Mouse (Mus musculus): ENCODE measurements at regions not wholly inside any gene's neighbourhood (a gene's known extent, or its start where the extent isn't known, plus 50 kb on each side); places are given as distances from the start of the nearest gene placed in this dataset.

GRCm38 (mm10) chr17:87530162-87530817 is 83.6 kb upstream of the Calm2 start:
- DNase-seq (ENCODE audit: extremely low spot score in 1 of 2, low spot score in 2 of 2): peak; percentile 42 to 88
- intact Hi-C loops (cut with DNase I): loop anchor here (5.0 kb wide), 1 partner anchor 42 kb away; no protein-coding TSS in a partner anchor

- DNase-seq (ENCODE audit: extremely low spot score in 1 of 2, low spot score in 2 of 2): no peak
- intact Hi-C loops (cut with DNase I): loop anchor here (5.0 kb wide), 1 partner anchor 41 kb away; no protein-coding TSS in a partner anchor
These were observed 84.2 kb upstream of the Calm2 start for GRCm38 (mm10) chr17:87530818-87531410.

GRCm38 (mm10) chr17:87531411-87532157 is 84.8 kb upstream of the Calm2 start:
- intact Hi-C loops (cut with DNase I): loop anchor here (1.0 to 5.0 kb wide), 2 partner anchors 41 to 85 kb away; partner anchors contain the start of gene Calm2
- peak in 1 of 2 experiments; percentile 43 for DNase-seq (ENCODE audit: extremely low spot score in 1 of 2, low spot score in 2 of 2)

- DNase-seq (ENCODE audit: extremely low spot score in 1 of 2, low spot score in 2 of 2): peak in 1 of 2 experiments; percentile 40
- intact Hi-C loops (cut with DNase I): loop anchor here (1.0 to 5.0 kb wide), 2 partner anchors 40 to 86 kb away; partner anchors contain the start of gene Calm2
These were observed 85.4 kb upstream of the Calm2 start for GRCm38 (mm10) chr17:87532158-87532545.

DNA sequence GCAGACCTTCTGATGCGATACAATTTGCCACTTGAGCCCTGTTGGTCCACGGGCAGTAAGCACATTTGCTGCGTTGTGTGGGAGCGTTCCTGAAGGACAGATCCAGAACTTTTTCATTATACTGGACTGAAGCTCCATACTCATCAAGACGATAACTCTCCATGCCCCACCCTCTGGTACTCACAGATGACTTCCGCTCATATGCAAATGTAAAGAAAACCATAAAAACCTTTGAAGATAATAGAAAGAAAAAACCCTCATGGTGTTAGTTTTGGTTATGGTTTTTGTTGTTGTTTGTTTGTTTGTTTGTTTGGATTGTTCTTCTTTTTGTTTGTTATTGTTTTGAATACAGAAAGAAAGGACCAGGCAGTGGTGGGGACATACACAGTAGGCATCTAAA is 86.0 kb upstream of the Calm2 start:
- intact Hi-C loops (cut with DNase I): loop anchor here (1.0 to 5.0 kb wide), 2 partner anchors 40 to 86 kb away; partner anchors contain the start of gene Calm2
- no peak for DNase-seq (ENCODE audit: extremely low spot score in 1 of 2, low spot score in 2 of 2)

GRCm38 (mm10) chr17:87549568-87549967 is 86.2 kb upstream of the Epcam start:
- DNase-seq (ENCODE audit: extremely low spot score in 1 of 2, low spot score in 2 of 2): no peak
- intact Hi-C loops (cut with DNase I): no loop called here

DNA sequence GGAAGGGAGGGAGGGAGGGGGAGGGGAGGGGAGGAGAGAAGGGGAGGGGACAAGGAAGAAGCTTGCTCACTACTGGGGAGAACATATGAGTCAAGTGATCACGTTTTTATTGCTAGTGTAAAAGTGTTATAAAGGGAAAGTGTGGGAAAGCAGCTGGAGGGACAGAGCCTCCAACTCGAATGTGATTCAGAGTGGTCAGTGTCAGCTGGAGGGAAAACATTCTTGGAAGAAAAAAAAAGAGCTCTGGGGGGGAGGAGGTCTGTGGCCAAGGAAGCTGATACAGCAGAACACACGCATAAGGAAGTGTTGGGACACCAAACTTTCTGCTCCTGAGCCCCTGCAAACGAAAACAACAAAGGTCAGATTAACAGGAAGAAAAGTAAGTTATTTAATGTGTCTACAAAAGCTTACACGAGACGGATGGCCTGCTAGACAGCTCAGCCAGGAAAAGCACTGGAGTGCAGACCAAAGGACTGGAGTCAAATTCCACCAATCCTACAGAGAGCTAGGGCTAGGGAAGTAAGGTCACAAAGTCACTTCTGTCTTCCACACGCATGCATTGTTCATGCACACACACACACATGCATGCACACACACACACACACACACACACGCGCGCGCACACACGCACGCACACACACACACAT is 85.1 kb upstream of the Epcam start:
- intact Hi-C loops (cut with DNase I): no loop called here
- no peak for DNase-seq (ENCODE audit: extremely low spot score in 1 of 2, low spot score in 2 of 2)

DNA sequence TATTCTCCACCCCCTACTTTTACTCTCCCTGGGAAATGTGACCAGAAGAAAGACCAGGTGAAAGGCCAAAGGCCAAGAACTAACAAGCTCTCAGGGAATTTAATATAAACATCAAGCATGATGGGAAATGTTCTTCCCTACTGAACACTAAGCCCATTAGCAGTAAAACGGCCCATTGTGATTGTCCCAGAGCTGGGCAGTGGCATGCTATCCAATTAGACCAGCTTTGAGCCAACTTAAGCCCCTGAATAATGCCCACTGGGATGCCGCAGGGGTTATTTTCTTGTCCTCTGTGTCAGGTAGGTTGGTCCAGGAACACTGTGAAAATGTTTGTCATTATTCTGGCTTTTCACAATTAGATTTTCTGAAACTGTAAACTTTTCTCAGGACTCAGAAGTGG is 81.2 kb upstream of the Epcam start:
- no peak for DNase-seq (ENCODE audit: extremely low spot score in 1 of 2, low spot score in 2 of 2)
- intact Hi-C loops (cut with DNase I): no loop called here

GRCm38 (mm10) chr17:87558419-87558818 is 77.4 kb upstream of the Epcam start:
- DNase-seq (ENCODE audit: extremely low spot score in 1 of 2, low spot score in 2 of 2): no peak
- intact Hi-C loops (cut with DNase I): no loop called here

GRCm38 (mm10) chr17:87559641-87560040 is 76.1 kb upstream of the Epcam start:
- intact Hi-C loops (cut with DNase I): no loop called here
- DNase-seq (ENCODE audit: extremely low spot score in 1 of 2, low spot score in 2 of 2): no peak

DNA sequence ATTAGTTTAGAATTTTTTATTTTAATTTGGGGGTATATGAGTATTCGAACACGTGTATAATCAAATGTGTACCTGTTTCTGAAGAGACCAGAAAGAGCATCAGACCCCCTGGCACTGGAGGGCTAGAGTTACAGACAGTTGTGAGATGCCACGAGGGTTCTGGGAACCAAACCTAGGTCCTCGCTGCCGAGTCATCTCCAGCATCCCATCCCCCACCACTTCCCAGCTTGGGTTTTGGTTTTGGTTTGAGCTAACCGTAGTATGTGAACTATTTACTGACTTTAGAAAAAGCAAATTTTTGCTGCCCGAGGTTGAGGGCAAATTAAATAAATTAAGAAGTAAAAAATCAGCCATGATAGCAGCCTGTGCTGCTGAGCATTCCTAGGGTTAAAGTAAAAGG is 74.9 kb upstream of the Epcam start:
- DNase-seq (ENCODE audit: extremely low spot score in 1 of 2, low spot score in 2 of 2): no peak
- intact Hi-C loops (cut with DNase I): no loop called here

DNA sequence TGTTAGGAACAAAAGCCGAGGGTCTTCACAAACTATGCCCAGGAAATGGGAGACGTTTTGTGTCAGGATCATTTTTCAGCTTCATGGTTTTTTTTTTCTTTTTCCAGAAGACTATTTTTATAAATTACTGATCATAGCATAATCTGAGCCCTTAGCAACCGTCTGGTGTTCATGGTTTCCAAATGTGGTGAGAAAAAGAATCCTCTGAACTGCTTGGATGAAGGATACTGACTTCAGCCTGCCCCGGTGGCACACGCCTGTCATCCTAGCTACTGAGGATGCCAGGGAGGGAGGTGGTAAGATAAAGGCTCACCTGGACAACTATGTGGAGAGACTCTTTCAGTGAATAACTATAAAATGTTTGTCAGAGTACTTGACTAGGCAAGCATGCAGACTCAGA is 72.4 kb upstream of the Epcam start:
- intact Hi-C loops (cut with DNase I): loop anchor here (2.0 kb wide), 1 partner anchor 249 kb away; no protein-coding TSS in a partner anchor
- no peak for DNase-seq (ENCODE audit: extremely low spot score in 1 of 2, low spot score in 2 of 2)

DNA sequence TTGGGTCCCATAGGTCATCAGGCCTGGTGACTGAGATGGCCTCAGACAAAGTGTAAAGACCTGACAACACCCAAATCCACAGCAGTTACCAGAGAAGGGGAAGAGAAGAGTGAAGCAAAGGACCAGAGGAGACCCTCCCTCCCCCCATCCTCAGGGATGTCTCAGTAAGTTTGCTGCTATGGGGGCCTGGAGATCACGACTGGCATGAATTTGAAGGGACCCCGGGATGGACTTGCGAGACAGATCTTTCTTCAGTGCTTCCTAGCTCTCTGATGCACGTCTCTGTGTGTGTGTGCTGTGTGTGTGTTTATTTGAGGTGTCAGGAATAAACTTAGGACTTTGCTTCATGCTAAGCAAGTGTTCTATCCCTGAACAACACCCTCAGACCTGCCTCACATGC is 70.1 kb upstream of the Epcam start:
- no peak for DNase-seq (ENCODE audit: extremely low spot score in 1 of 2, low spot score in 2 of 2)
- intact Hi-C loops (cut with DNase I): no loop called here

DNA sequence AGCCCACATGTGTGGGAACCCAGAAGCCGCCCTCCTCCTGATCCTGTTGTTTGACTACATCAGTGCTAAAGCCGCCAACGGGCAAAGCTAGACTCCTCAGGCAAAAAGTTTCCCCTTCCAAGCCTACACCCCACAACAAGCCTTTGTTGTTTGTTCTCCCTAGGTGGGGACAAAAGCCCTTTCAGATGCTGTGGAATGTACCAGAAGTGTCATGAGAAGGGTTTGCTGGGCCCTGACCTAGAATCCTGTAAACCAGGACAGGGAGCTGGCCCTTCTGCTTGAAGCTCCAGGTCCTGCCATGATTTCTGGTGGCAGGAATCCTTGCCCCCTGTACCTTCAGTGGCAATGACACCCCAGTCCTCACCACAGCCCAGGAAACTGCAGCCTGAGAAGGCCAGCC is 69.5 kb upstream of the Epcam start:
- intact Hi-C loops (cut with DNase I): no loop called here
- no peak for DNase-seq (ENCODE audit: extremely low spot score in 1 of 2, low spot score in 2 of 2)

- no peak for DNase-seq (ENCODE audit: extremely low spot score in 1 of 2, low spot score in 2 of 2)
- intact Hi-C loops (cut with DNase I): no loop called here
These were observed 68.8 kb upstream of the Epcam start for GRCm38 (mm10) chr17:87566996-87567395.

DNA sequence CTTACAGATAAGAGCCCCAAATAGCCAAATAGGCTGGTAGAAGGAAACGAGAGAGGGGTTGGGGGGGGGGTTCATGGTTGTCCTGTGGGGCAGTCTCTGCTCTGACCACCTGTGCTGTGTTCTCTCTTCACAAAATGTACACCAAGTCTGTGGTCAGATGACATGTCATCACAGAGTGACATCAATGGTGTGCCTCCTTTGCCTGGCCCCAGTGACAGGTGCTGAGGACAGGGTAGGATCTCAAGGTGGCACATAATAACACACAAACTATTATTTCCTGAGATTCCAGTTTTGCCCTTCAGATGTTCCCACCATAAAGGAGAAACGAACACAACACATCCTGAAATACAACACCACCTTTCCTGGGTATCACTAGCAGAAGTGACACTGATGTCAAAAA is 68.3 kb upstream of the Epcam start:
- intact Hi-C loops (cut with DNase I): no loop called here
- no peak for DNase-seq (ENCODE audit: extremely low spot score in 1 of 2, low spot score in 2 of 2)

GRCm38 (mm10) chr17:87569981-87570380 is 65.8 kb upstream of the Epcam start:
- intact Hi-C loops (cut with DNase I): loop anchor here (2.0 to 5.0 kb wide), 3 partner anchors 38 to 255 kb away; partner anchors contain the start of gene Calm2

GRCm38 (mm10) chr17:87570676-87571344 is 65.0 kb upstream of the Epcam start:
- no peak for DNase-seq (ENCODE audit: extremely low spot score in 1 of 2, low spot score in 2 of 2)
- intact Hi-C loops (cut with DNase I): loop anchor here (2.0 to 5.0 kb wide), 3 partner anchors 39 to 256 kb away; partner anchors contain the start of gene Calm2

More at GRCm38 (mm10) chr17:87569981-87570380, 65.8 kb upstream of the Epcam start:
- no peak for DNase-seq (ENCODE audit: extremely low spot score in 1 of 2, low spot score in 2 of 2)
